8 mouse cellular contexts compared by ENCODE assay signal in the genomic region with DNA sequence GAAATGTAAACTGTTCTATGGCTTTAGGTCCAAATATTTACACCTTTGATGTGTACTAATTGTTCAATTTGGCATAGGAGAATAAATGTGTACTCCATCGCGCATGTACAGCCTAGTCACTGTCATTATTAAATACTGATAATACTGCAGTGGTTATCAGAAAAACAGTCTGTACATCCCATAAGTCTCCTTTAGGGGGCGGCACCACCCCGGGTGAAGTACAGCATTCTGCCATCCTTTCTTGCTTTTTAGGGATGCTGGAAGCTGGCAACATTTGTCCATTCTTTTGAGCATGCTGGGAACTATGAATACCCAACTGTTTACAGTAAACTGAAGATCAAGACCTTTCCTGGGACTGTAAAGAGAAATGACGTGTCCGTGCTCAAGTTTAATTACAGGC.
A peak's percentile ranks its signal among the peaks of the same experiment; 100 is the strongest.
DNase-seq lines count a peak whose midpoint lies in the region; ATAC-seq lines count a peak whose summit lies in the region.

No protein-coding gene starts in this region.

- DNase-seq in adrenal gland, adult (ENCODE audit: inconsistent age in 2 of 2, low spot score in 1 of 2), result peak; percentile 14 to 67
- DNase-seq in adrenal gland, postnatal 4 days (ENCODE audit: low spot score in 2 of 2), result no peak
- peak; percentile 6 for DNase-seq in 3T3-L1 (ENCODE audit: low read depth, low spot score)
- peak; percentile 53 for DNase-seq in cerebellum, adult 9-11 months
- peak; percentile 36 to 45 for DNase-seq in layer of hippocampus, postnatal 36 days
- no peak for DNase-seq in lung, postnatal 36 days
- no peak for DNase-seq in gastrocnemius, adult 8-10 months (ENCODE audit: low spot score in 2 of 2)

- no peak overlapping the region for H3K27ac ChIP-seq in heart, embryonic 11.5 days (ENCODE audit: low read depth, low read length)

- no peaks in the 10 kb centered on the region for H3K27me3 ChIP-seq in heart, embryonic 11.5 days (ENCODE audit: control insufficient read depth, insufficient read depth, low read length)

- no peak overlapping the region for H3K4me2 ChIP-seq in heart, embryonic 11.5 days

- 60% methylated on average over 6 of the region's 6 CpGs for WGBS in heart, embryonic 11.5 days (ENCODE audit: insufficient replicate concordance)

- no peak for ATAC-seq in heart, embryonic 11.5 days (replicated peaks; ENCODE audit: insufficient number of reproducible peaks, low FRiP score, low TSS enrichment)

- no peaks in the 10 kb centered on the region for H3K9me3 ChIP-seq in heart, embryonic 11.5 days (replicated peaks; ENCODE audit: control insufficient read depth, low read length)

- no peaks in the 10 kb centered on the region for H3K4me1 ChIP-seq in heart, embryonic 11.5 days (ENCODE audit: control insufficient read depth, insufficient read depth, low read length)

- H3K36me3 ChIP-seq in heart, embryonic 11.5 days (ENCODE audit: control insufficient read depth, insufficient read depth, low read length), result no peaks in the 10 kb centered on the region

- no peak overlapping the region for H3K9ac ChIP-seq in heart, embryonic 11.5 days (ENCODE audit: low read depth, low read length)

- H3K4me3 ChIP-seq in heart, embryonic 11.5 days (ENCODE audit: low read depth, low read length), result no peak overlapping the region

Comparison
In these comparisons a context has a peak if more than half of its experiments do, and no peak if none do; other contexts are left out.
1. DNase-seq: peak in adrenal gland, adult (2 of 2), 3T3-L1 (single experiment), cerebellum, adult 9-11 months (single experiment) and layer of hippocampus, postnatal 36 days (2 of 2); none in adrenal gland, postnatal 4 days (0 of 2), lung, postnatal 36 days (single experiment) and gastrocnemius, adult 8-10 months (0 of 2).